Mouse (Mus musculus): Measurements from ENCODE around the gene Plekha6. TPM values are rescaled to one million over a fixed set of nuclear protein-coding genes. Genes with fewer than 3 reads are reported as not detected.

The Plekha6 gene
- polyA plus RNA-seq, 1 experiment, result 97.1 TPM

GRCm38 (mm10) chr1:133307318-133307717, 143.3 kb downstream of the Plekha6 start:
- Histone ChIP-seq H3K36me3 (ENCODE audit: control insufficient read depth, insufficient read depth, low read length) (no peaks in the 10 kb centered on the region), H3K27ac (ENCODE audit: control insufficient read depth, insufficient read depth, low read depth, low read length) (no peak overlapping the region), H3K4me3 (ENCODE audit: control insufficient read depth, low read depth, low read length) (no peak overlapping the region), H3K27me3 (ENCODE audit: control insufficient read depth, insufficient read depth, low read length) (no peaks in the 10 kb centered on the region), H3K4me1 (ENCODE audit: control insufficient read depth, insufficient read depth, low read length) (no peaks in the 10 kb centered on the region; the same call in 1 of the 2 replicates)
- TF ChIP-seq CTCF (IDR thresholded peaks at IDR 0.05; ENCODE audit: control insufficient read depth, insufficient read depth, insufficient replicate concordance, low read depth, low read length) (no peak; the same call in 1 of the 2 replicates), POLR2A (IDR thresholded peaks at IDR 0.05; ENCODE audit: control insufficient read depth, low read depth, low read length) (no peak)

- no peaks in the 10 kb centered on the region for H3K36me3 ChIP-seq (ENCODE audit: control insufficient read depth, insufficient read depth, low read length)
- no peak within 1 kb of the TSS for H3K4me3 ChIP-seq (ENCODE audit: control insufficient read depth, low read depth, low read length)
- H3K4me1 ChIP-seq (ENCODE audit: control insufficient read depth, insufficient read depth, low read length), result no peaks in the 10 kb centered on the region; the same call in 1 of the 2 replicates
- TF ChIP-seq CTCF (IDR thresholded peaks at IDR 0.05; ENCODE audit: control insufficient read depth, insufficient read depth, insufficient replicate concordance, low read depth, low read length) (no peak), POLR2A (IDR thresholded peaks at IDR 0.05; ENCODE audit: control insufficient read depth, low read depth, low read length) (no peak)
- no peaks in the 10 kb centered on the region for H3K27me3 ChIP-seq (ENCODE audit: control insufficient read depth, insufficient read depth, low read length)
- no peak within 1 kb of the TSS for H3K27ac ChIP-seq (ENCODE audit: control insufficient read depth, insufficient read depth, low read depth, low read length)
Observed at GRCm38 (mm10) chr1:133309652-133310267, 145.8 kb downstream of the Plekha6 start, which contains the start of gene Golt1a. Gene Golt1a (plus strand): TSS chr1:133309800.

- H3K36me3 ChIP-seq (ENCODE audit: control insufficient read depth, insufficient read depth, low read length), result no peaks in the 10 kb centered on the region
- H3K4me1 ChIP-seq (ENCODE audit: control insufficient read depth, insufficient read depth, low read length), result no peaks in the 10 kb centered on the region; the same call in 1 of the 2 replicates
- H3K27ac ChIP-seq (ENCODE audit: control insufficient read depth, insufficient read depth, low read depth, low read length), result no peak overlapping the region
- H3K4me3 ChIP-seq (ENCODE audit: control insufficient read depth, low read depth, low read length), result no peak overlapping the region
- no peaks in the 10 kb centered on the region for H3K27me3 ChIP-seq (ENCODE audit: control insufficient read depth, insufficient read depth, low read length)
- 0 out of 2 replicates have a peak, but pooled peaks have one; percentile 9 for TF ChIP-seq CTCF (IDR thresholded peaks at IDR 0.05; ENCODE audit: control insufficient read depth, insufficient read depth, insufficient replicate concordance, low read depth, low read length)
- no peak for TF ChIP-seq POLR2A (IDR thresholded peaks at IDR 0.05; ENCODE audit: control insufficient read depth, low read depth, low read length)
Observed at GRCm38 (mm10) chr1:133311240-133311639, 147.2 kb downstream of the Plekha6 start.

GRCm38 (mm10) chr1:133311946-133312345, 147.9 kb downstream of the Plekha6 start:
- TF ChIP-seq CTCF (IDR thresholded peaks at IDR 0.05; ENCODE audit: control insufficient read depth, insufficient read depth, insufficient replicate concordance, low read depth, low read length), result no peak
- no peak for TF ChIP-seq POLR2A (IDR thresholded peaks at IDR 0.05; ENCODE audit: control insufficient read depth, low read depth, low read length)
- no peak overlapping the region for H3K4me3 ChIP-seq (ENCODE audit: control insufficient read depth, low read depth, low read length)
- H3K27me3 ChIP-seq (ENCODE audit: control insufficient read depth, insufficient read depth, low read length), result no peaks in the 10 kb centered on the region
- H3K36me3 ChIP-seq (ENCODE audit: control insufficient read depth, insufficient read depth, low read length), result no peaks in the 10 kb centered on the region
- H3K4me1 ChIP-seq (ENCODE audit: control insufficient read depth, insufficient read depth, low read length), result no peaks in the 10 kb centered on the region; the same call in 1 of the 2 replicates
- no peak overlapping the region for H3K27ac ChIP-seq (ENCODE audit: control insufficient read depth, insufficient read depth, low read depth, low read length)

GRCm38 (mm10) chr1:133314364-133314763, 150.4 kb downstream of the Plekha6 start:
- Histone ChIP-seq H3K27ac (ENCODE audit: control insufficient read depth, insufficient read depth, low read depth, low read length) (no peak overlapping the region), H3K4me1 (ENCODE audit: control insufficient read depth, insufficient read depth, low read length) (no peaks in the 10 kb centered on the region), H3K36me3 (ENCODE audit: control insufficient read depth, insufficient read depth, low read length) (no peaks in the 10 kb centered on the region), H3K4me3 (ENCODE audit: control insufficient read depth, low read depth, low read length) (no peak overlapping the region), H3K27me3 (ENCODE audit: control insufficient read depth, insufficient read depth, low read length) (no peaks in the 10 kb centered on the region)
- TF ChIP-seq CTCF (IDR thresholded peaks at IDR 0.05; ENCODE audit: control insufficient read depth, insufficient read depth, insufficient replicate concordance, low read depth, low read length), result peak; percentile 84; the same call in 1 of the 2 replicates
- no peak for TF ChIP-seq POLR2A (IDR thresholded peaks at IDR 0.05; ENCODE audit: control insufficient read depth, low read depth, low read length)

GRCm38 (mm10) chr1:133315775-133316174, 151.8 kb downstream of the Plekha6 start:
- no peak overlapping the region for H3K4me3 ChIP-seq (ENCODE audit: control insufficient read depth, low read depth, low read length)

GRCm38 (mm10) chr1:133316577-133316976, 152.6 kb downstream of the Plekha6 start:
- H3K36me3 ChIP-seq (ENCODE audit: control insufficient read depth, insufficient read depth, low read length), result no peaks in the 10 kb centered on the region
- no peak overlapping the region for H3K4me3 ChIP-seq (ENCODE audit: control insufficient read depth, low read depth, low read length)
- H3K27ac ChIP-seq (ENCODE audit: control insufficient read depth, insufficient read depth, low read depth, low read length), result no peak overlapping the region
- no peaks in the 10 kb centered on the region for H3K27me3 ChIP-seq (ENCODE audit: control insufficient read depth, insufficient read depth, low read length)
- TF ChIP-seq CTCF (IDR thresholded peaks at IDR 0.05; ENCODE audit: control insufficient read depth, insufficient read depth, insufficient replicate concordance, low read depth, low read length), result no peak
- TF ChIP-seq POLR2A (IDR thresholded peaks at IDR 0.05; ENCODE audit: control insufficient read depth, low read depth, low read length), result no peak
- no peaks in the 10 kb centered on the region for H3K4me1 ChIP-seq (ENCODE audit: control insufficient read depth, insufficient read depth, low read length)

More at GRCm38 (mm10) chr1:133315775-133316174, 151.8 kb downstream of the Plekha6 start:
- Histone ChIP-seq H3K27me3 (ENCODE audit: control insufficient read depth, insufficient read depth, low read length) (no peaks in the 10 kb centered on the region), H3K27ac (ENCODE audit: control insufficient read depth, insufficient read depth, low read depth, low read length) (no peak overlapping the region), H3K4me1 (ENCODE audit: control insufficient read depth, insufficient read depth, low read length) (no peaks in the 10 kb centered on the region), H3K36me3 (ENCODE audit: control insufficient read depth, insufficient read depth, low read length) (no peaks in the 10 kb centered on the region)
- TF ChIP-seq POLR2A (IDR thresholded peaks at IDR 0.05; ENCODE audit: control insufficient read depth, low read depth, low read length), result no peak
- no peak for TF ChIP-seq CTCF (IDR thresholded peaks at IDR 0.05; ENCODE audit: control insufficient read depth, insufficient read depth, insufficient replicate concordance, low read depth, low read length)

Data from testis, adult 2 months (tissue).